Mouse (Mus musculus) large intestine, adult 2 months (tissue): ENCODE results near the gene Fndc3b. TPM values are rescaled to one million over a fixed set of nuclear protein-coding genes. Genes with fewer than 3 reads are reported as not detected.

Experiments
- DNase-seq: peaks from one replicate; pipeline ENCODE4 v3.0.0-alpha.2; 2012; ENCODE audit warnings: low read depth, low spot score
- WGBS: fragments of 180-500 bp; shearing (Covaris S2); methylation state at CpG from one replicate; pipeline ENCODE4 v1.1.7; 2018; 5-methylcytosine and 5-hydroxymethylcytosine counted together
- polyA plus RNA-seq: library from polyadenylated mRNA; depleted of rRNA; stranded (reverse); fragments of >200 nt; gene quantifications from 2 replicates; pipeline ENCODE4 v1.2.3, GENCODE M21; 2012

Gene Fndc3b
- polyA plus RNA-seq, 1 experiment: 5.7 TPM

DNA sequence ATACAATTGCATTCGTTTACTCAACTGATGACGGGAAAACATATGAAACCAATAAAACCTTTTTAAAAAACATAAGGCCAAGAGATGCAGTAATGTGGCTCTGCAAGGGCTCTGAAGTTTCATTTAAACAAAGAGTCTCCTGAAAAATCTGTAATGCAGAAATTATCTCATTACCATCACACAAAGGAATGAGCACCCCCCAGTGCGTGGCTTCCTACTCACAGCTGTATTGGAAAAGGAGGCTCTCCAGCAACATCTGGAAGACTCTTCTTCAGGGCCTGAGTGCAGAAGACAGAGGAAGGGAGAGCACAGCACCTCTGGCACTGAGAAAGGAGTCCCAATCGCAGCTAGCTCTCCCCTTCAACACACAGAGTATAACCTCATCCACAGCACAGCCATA, 106.5 kb downstream of the Fndc3b start:
- WGBS: 81% methylated on average over 4 of the region's 4 CpGs
- DNase-seq: no peak

DNA sequence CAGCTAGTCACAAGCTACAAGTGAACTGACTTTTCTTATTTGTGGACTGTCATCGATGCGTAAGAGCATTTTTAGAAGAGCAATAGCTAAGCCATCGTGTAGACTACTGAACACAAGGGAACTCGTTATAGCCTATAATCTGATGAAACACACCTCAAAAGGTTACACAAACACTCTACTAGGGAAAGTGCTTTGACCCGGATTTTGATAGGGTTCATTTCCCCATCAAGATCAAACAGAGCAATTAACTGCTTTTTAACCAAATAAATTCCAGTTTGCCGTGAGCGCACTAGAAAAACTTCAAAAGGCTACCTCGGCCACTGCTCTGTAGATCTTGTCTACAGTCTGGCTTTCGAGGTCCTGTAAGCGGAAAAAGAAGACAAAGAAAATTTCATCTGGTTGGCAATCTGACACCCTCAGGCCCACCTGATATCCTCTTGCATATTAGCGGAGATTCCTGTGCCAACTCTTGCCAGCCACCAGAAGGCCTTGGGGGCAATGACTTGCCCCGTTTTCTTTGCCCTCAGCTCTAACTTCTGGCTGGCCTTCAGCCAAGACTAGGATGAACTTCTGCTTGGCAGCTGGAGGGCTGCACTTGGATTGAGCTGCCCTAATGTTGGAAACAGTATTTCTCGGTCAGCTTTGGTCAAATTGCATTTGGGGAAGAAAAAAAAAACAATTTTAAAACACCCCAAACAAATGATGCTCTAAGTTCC, 107.0 kb downstream of the Fndc3b start:
- no peak for DNase-seq
- WGBS: 41% methylated on average over 13 of the region's 13 CpGs

DNA sequence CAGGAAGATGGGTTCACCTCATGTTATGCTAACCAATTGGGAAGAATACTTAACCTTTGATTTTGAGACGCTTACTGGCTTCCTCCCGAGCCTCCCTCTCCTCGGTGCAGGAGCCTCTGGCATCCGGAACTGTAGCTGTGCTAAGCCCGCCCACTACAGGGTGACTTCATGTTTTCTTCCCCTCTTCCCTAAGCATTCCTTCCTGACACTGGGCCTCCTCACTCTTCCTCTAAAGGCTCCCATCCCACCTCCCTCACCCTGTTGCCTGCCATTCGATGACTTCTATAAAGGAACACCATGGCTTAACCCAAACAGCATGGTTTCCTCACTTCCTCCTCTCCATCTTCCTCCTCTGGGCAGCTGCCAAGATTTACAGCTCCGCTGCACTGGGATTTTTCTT, 110.5 kb downstream of the Fndc3b start:
- WGBS: 44% methylated on average over 7 of the region's 7 CpGs
- no peak for DNase-seq

DNA sequence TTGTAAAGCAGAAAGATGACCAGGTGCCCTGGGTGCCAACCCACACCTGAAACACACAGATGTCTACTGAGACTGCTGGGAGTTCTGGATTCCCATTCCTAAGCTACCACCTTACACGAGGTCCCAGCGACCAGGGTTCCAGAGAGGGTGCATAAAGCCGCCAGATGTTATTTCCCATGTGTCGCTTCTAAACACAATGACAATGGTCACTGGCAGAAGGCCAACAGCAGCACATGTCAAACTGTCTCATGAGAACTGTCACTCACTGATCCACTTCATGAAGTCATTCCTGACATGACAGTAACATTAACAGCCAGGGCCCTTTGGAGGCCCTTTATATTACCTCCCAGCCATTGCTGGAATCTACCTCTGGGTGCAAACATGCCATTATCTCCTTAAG, 110.9 kb downstream of the Fndc3b start:
- no peak for DNase-seq
- WGBS: 80% methylated on average over 4 of the region's 4 CpGs

DNA sequence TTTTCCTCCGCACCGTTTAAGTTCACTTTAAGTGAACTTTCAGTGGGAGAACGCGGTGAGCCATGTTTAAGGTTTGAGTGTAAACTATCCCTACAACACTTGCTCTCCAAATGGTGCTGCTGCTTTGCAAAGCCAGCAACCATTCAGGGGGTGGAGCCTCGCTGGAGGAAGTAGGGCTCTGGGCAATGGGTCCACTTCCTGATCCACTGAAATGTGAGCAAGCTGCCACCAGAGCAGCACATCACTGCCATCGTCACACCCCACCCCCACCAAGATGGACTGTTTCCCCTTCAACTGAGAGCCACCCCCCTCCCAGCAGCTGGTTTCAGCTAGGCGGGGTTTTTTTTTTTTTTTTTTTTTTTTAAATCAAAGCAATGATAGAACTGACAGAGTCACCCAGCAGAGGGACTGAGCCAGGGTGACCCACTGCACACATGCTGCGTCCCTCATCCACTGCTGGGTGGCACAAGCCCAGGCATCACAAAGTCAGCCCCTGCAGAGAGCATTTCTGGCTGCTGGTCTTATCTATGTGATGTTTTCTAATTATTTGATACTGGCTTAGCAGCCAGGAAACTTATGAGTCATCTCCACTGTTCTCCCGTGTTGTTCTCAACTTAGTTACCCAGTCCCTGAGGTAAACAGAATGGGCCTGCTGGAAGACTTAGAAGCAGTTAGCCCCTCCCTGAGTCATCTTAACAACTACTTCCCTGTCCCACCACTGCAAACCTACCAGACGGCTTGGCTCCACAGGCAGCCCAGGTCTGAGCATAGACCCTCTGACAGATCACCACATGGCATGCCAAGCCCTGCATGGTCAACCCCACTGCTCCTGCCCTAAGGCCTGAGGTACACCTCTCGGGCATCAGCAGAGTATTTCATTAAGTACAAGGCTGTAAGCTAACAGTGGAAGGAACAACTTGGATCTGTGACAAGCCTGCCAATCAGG, 112.4 kb downstream of the Fndc3b start:
- DNase-seq: no peak
- 72% methylated on average over 11 of the region's 11 CpGs for WGBS

DNA sequence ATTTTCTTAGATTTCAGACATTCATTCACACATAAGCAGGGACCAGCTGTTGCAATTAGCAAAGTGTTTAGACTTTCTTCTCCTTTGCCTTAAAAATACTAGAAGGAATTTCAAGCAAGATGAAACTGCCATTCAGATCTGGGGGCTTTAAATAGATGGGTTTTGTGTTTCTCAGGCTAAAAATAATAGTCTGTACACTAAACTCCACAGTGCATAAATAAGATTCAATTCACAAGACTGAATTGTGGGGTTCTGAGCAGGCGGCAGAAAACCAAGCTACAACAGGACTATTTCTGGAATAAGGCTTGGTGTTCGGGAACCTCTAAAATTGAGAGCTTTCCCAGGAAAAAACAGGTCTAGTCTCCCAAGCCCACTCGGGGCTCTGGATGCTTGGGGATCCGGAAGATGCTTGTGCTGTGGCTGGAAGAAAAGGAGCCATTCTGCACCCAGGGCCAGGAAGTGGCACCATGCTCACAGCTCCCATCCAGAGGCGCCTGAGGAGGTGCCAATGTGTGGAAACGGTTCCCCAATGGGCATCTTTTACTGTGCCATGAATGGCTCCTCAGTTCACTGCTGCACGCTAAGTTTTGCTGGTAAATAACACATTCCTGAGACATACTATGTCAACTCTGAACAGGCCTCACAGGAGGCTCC, 117.5 kb downstream of the Fndc3b start:
- no peak for DNase-seq
- WGBS: 85% methylated on average over 7 of the region's 7 CpGs

DNA sequence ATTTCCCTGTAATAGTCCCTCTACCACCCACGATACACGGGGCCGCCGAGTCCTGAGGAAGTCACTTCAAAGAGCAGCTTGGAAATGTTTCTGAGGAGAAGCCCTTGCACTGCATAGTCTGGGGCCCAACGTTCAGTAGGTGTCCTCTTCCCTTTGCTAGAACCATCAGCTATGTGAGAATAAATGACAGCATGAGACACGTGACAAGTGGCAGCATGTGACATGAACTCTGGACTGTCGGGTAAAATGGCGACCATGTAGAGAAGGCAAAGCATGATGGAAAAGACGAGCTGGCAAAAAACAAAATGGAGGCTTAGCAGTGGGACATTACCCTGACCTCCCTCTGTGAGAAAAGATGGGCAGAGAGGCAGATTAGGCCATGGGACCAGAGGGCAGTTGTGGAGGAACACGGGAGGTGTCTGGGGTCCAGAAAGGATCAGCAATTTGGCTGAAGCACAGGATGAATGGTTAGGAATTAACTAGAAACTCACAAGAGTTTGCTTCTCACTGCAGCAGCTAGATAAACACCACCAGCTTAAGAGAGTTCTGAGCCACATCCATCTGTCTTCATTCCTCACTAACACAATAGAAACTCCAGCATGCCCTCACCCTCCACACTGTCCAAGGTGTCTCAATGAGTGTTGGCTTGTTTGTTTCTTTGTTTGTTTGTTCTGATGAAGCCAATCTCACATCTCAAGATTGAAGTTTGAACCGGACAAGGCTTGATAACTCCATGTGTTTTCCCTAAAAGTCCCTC, 118.2 kb downstream of the Fndc3b start:
- WGBS: 91% methylated on average over 11 of the region's 11 CpGs
- no peak for DNase-seq

DNA sequence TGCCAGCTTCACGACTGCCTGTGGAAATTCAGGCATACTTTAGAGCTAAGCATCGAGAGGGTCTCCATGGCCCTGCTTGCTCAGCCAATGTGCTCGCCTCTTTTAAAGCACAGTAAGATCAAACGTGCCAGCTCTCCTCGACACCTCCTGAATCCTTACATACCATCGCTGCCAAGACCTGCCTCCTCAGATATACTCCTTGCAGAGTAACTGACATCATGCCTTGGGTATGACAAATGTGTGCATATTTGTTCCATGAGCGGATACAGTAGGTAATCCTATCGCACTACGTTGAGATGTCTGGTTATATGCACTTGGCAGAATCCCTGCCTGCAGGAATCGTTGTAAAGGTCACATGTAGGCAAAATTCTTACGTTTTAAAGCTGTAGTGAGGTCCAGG, 120.3 kb downstream of the Fndc3b start:
- 84% methylated on average over 11 of the region's 11 CpGs for WGBS
- no peak for DNase-seq

DNA sequence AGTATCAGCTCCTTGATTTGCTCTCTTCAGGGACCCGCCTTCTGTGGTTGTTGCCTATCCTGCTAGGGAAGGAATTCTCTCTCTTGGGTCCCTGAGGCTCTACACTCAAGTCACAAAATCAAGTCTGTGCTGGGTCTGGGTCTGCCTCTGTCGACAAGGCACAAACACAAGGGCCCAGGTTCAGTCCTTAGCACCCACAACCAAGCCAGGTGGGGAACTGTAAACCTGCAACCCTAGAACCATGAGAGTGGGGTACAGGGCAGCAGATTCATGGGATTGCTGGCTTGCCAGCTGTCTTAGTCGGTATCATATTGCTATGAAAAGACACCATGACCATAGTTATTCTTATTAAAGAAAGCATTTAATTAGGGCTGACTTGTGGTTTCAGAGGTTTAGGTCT, 121.8 kb downstream of the Fndc3b start:
- no peak for DNase-seq
- WGBS: 93% methylated on average over 3 of the region's 3 CpGs

DNA sequence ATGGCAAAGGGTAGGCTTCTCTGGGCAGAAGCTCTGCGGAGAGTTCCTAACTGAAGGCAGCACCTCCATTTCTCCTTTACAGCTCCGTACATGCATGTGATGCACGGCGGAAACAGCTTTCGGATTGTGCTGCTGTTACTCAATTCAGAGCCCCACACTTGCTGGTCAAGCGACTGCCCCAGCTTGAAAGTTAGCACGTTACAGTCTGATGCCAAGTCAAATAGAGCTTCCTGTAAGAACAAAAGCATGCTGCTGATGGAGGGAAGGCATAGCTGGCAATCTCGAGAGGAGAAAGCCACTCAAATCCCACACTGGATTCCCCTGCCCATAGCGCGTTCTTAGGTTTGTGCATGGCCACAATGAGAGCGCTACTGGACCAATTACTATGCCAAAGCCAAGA, 122.5 kb downstream of the Fndc3b start:
- no peak for DNase-seq
- 91% methylated on average over 11 of the region's 11 CpGs for WGBS

DNA sequence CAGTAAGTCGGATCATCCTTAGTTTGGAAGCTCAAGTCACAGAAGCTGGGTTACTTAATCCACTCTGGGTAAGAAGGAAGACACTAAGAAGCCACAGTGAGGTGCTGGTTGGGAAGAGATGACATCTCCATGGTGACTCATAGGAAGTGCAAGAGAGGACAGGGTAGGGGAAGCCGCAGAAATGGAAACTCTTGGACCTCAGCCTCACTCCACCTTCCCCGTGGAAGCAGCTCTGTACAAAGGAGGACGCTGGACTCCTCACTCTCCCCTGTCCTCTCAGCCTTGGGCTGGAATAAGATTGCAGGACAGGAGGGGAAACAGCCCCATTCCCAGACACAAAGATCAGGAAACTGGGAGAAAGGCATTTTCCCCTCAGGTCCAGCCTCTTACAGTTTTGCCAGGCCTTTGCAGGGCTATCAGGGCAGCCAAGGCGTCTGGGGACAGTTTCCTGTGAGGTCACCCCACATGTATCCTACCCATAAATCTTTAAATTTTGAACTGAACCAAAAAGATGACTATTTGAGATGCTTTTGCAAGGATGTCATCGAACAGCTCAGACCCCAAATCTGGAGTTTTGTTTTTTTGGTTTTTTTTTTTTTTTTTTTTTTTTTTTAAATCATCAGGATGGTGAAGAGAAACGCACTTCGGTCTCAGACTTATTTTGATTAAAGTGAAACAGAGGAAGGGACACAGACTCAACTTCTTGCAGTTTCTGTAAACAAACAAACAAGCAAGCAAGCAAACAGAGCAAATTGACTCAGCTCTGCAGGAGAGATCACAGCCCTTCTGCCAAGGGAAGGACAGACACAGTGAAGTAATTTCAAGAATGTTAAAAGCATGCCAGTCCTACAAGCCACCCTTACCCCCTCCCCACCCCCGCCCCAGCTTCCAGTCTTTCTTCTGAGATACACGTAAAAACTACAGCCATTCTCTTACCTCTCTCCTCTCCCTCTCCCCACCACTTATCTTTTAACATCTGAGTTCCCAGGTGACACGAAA, 126.2 kb downstream of the Fndc3b start:
- no peak for DNase-seq
- WGBS: 62% methylated on average over 11 of the region's 11 CpGs

DNA sequence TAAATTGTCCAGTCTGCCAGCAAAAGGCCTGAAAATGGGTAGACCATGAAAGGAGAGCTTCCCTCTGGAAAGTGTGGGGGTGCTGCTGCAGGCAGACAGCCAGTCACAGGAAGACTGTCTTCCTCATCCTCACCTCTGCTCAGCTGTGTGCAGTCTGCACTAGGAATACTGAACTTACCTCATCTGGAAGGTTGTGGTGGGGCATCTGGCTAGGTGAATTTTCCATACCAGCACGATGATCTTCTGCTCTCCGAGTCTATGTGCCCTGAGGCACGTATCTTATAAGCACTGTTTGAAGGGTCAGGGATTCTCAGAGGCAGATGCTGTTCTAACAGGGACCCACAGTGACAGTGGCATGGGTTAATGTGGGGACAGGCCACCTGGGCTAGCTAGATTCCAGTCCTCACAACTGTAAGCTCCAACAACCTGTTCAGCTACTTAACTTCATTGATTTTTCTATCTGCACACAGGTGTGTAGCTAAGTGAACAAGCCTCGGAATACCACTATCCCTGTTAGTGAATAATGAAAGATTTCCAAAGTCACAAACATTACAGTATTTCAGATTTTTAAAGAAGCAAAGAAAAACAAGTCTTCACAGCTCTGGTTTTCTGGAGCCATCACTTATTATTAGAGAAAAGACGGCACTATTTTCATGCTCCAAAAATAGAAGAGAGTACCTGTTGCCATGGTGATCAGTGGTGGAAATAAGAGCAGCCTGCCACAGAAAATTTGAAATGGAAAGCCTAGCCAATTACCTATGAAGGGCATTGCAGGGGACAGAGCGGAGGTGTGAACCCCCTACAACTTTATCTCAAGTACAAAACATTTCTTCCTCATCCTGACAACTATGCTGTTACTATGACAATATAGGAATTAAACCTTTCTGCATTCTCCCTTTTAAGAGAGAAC, 128.9 kb downstream of the Fndc3b start:
- no peak for DNase-seq
- 83% methylated on average over 6 of the region's 6 CpGs for WGBS

DNA sequence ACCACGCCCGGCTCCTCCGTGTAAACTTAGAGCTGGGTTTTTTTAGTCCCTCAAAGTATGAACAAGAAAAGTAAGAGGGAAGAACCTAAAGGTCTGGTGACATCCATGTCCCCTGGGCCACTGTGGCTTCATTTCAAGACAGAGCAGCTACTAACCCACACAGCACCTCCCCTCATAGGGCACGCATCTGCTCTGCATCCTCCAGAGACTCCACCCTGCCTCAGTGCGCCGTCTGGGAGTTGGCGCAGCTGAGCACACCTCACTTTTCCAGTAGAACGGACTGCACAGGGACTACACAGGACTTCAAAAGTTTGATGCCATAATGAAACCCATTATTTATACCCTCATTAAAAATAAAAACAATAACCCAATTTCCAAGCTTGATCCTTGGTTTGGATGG, 130.2 kb downstream of the Fndc3b start:
- 89% methylated on average over 8 of the region's 8 CpGs for WGBS
- DNase-seq: no peak

DNA sequence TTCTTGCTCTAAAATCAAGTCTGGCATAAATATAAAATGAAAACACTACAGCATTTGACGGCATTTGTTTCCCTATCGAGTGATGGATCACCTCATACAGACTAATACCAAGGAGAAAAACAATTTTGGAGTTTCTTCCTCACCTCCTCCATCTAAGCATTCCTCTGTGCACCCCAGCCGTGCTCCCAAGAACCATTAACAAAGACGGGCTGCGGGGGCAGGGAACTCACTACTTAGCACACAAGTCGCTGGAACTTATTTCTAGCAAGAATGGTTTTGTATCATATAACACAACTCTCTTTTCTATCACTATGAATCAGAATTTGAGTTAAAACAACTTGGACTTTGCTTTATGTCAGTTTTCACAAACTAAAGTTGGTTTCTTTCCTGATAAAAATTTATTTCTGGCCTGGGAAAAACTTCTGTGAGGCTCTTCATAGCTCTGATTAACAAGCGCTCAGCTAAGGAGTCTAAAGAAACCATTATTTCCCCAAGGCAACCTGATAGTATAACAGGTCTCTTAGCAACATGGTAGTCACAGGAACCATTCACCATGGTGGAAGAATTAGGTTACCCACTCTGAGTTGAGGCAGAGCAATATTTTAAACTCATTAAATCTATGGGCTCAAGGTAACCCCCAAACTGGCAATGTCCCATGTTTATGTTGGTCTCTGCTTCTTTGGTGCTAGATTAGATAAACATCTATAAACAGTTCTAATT, 131.1 kb downstream of the Fndc3b start:
- 84% methylated on average over 7 of the region's 7 CpGs for WGBS
- no peak for DNase-seq

DNA sequence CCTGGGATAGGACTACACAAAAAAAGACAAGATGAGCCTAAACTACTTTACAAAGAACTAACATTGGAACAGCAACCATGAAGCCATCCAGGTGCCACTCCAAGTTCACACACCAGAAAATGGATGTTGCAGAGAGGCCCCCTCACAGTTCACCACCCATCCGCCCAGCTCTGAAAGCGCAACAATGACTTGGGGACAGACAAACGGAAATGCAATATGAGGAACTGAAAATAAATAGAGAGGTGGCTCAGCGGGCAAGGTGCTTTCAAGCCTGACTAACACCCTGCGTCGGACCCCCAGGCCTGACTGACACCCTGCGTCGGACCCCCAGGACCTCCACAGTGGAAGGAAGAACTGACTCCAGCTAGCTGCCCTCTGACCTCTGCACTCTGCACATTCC, 131.9 kb downstream of the Fndc3b start:
- no peak for DNase-seq
- 88% methylated on average over 8 of the region's 8 CpGs for WGBS

DNA sequence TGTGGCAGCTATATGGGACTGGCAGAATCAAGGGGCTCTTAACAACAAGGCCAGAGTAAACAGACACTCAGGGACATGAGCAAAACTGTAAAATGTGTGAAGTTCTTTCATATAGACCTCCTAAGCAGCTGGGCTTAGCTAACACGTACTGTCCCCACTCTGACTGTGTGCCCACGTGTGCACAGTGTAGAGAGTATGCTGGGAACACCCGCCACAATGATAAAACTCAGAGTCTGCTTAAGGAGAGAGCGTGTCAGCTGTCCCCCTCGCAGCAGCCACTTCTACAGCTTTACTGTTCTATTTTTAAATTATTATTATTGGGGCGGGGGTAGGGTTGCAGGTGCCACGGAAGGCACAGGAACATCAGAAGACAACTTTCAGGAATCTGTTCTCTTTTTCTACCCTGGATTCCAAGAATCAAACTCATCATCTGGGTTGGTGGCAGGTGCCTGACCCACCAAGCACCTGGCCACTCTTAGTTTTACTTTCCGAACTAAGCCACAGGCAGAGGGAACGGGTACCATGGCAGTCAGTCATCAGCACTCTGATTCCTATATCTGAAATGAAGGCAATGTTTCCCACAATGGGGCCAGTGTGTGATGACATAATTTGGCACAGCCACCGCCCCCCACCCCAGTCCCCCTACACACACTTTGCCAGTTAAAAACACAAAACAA, 133.6 kb downstream of the Fndc3b start:
- WGBS: 85% methylated on average over 10 of the region's 10 CpGs
- DNase-seq: no peak

DNA sequence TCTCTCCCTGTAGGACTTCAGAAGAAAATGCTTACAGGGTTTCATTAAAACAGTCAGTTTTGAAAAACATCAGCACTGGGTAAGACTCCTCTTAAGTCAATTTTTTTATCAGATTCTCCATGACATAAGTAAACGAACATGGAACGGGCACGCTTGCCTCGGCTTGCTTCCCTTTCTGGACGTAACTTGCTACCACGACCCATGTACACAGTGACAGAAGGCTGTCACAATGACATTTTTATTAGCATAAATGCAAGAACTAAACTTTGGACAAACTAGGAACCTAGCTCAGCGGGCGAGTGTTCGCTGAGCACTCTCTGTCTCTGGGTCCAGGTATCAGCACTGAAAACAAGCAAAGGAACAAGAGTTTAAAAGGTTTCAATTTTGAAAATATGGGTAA, 136.9 kb downstream of the Fndc3b start:
- WGBS: 70% methylated on average over 9 of the region's 9 CpGs
- DNase-seq: no peak
